Mouse (Mus musculus) embryonic fibroblast, embryonic 13.5 days (primary cell): ENCODE measurements around the gene Shisa6.

Experiments used
- CTCF ChIP-seq: IDR thresholded peaks from 2 replicates; pipeline ENCODE4 v1.5.1; 2011; ENCODE audit warnings: mild to moderate bottlenecking, control low read depth, low read length, moderate library complexity, borderline replicate concordance; ENCODE audit not compliant: insufficient read depth
- POLR2A ChIP-seq: IDR thresholded peaks from 2 replicates; pipeline ENCODE4 v1.6.1; 2011; ENCODE audit warnings: low read depth, mild to moderate bottlenecking, control low read depth, low read length, moderate library complexity

- TF ChIP-seq POLR2A (no peak), CTCF (no peak)
Measured at GRCm38 (mm10) chr11:66535156-66535555, 9.4 kb upstream of the Shisa6 start.
